Mouse (Mus musculus) embryonic facial prominence, embryonic 15.5 days (tissue): Measurements from ENCODE around the gene Tmem240. TPM values are rescaled to one million over a fixed set of nuclear protein-coding genes. Genes with fewer than 3 reads are reported as not detected.
"Not testable (repeated sequence)": the region's sequence is repeated elsewhere in the genome, so short reads cannot be mapped to it uniquely, and the experiment has no call there.

Source experiments
- ATAC-seq: fragments of 200-750 bp; cut with Nextera tagmentation; 2 replicates; pipeline ENCODE4 v1.8.0; 2017; ENCODE audit warnings: low read depth, moderate TSS enrichment; ENCODE audit not compliant: insufficient number of reproducible peaks, low FRiP score, low TSS enrichment
- H3K27ac ChIP-seq: fragments of 300-500 bp; sonication (generic); replicated peaks from 2 replicates; pipeline ENCODE4 v1.5.1; 2015; ENCODE audit warnings: mild to moderate bottlenecking, inconsistent platforms
- H3K27me3 ChIP-seq: fragments of 300-500 bp; sonication (generic); 2 replicates; pipeline ENCODE4 v1.6.1; 2015; ENCODE audit warnings: inconsistent platforms
- H3K36me3 ChIP-seq: fragments of 300-500 bp; sonication (generic); 2 replicates; pipeline ENCODE4 v1.6.1; 2015; ENCODE audit warnings: mild to moderate bottlenecking, inconsistent platforms
- H3K4me1 ChIP-seq: fragments of 300-500 bp; sonication (generic); 2 replicates; pipeline ENCODE4 v1.6.1; 2015; ENCODE audit warnings: inconsistent platforms
- H3K4me2 ChIP-seq: fragments of 300-500 bp; sonication (generic); replicated peaks from 2 replicates; pipeline ENCODE4 v1.6.1; 2015; ENCODE audit warnings: mild to moderate bottlenecking, inconsistent platforms
- H3K4me3 ChIP-seq: fragments of 300-500 bp; sonication (generic); replicated peaks from 2 replicates; pipeline ENCODE4 v1.5.1; 2015; ENCODE audit warnings: mild to moderate bottlenecking, inconsistent platforms
- H3K9ac ChIP-seq: fragments of 300-500 bp; sonication (generic); 2 replicates; pipeline ENCODE4 v1.6.1; 2015; ENCODE audit warnings: inconsistent platforms
- H3K9me3 ChIP-seq: fragments of 300-500 bp; sonication (generic); replicated peaks from 2 replicates; pipeline ENCODE4 v1.6.1; 2016; ENCODE audit warnings: inconsistent platforms
- WGBS: fragments of 180-500 bp; shearing (Covaris S2); methylation state at CpG from one replicate; pipeline ENCODE4 v1.1.7; 2015; 5-methylcytosine and 5-hydroxymethylcytosine counted together
- microRNA-seq: library from miRNA; unstranded; fragments of <30 nt; microRNA quantifications from one replicate; pipeline ENCODE4, GENCODE M21; 2016; ENCODE audit warnings: borderline number of aligned reads
- polyA plus RNA-seq: library from polyadenylated mRNA; unstranded; fragments of >200 nt; fragmentation: Nextera tagmentation; extraction: Ambion mirVana; gene quantifications from 2 replicates; pipeline ENCODE4 v1.2.1, GENCODE M21; 2015

Gene Tmem240
- polyA plus RNA-seq, 1 experiment from 2014 or later: 2.2 TPM

DNA sequence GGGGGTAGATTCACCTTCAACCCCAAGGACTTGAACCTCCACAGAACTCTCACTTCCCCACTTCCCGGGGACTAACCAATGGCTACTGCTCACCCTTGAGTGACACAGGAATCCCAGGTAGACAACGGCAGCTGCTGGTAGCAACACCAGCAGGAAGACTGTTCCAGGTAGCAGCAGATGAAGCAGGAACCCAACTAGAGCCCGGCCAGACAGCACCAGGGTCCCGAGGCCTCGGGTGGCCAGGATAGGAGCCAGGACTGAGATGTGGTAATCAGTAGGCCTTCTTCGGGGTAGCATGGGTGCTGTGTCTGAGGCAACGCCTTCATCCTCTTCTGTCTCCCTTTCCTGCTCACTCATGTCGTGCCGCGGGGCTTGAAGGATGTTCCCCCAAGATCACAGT, 50.6 kb downstream of the Tmem240 start:
- Histone ChIP-seq H3K9me3 (no peaks in the 10 kb centered on the region), H3K4me3 (0 out of 2 replicates have a peak overlapping the region, but pooled peaks have one; percentile 8), H3K9ac (no peak overlapping the region), H3K4me1 (peaks cover 17% of the 10 kb centered on the region), H3K27me3 (no peaks in the 10 kb centered on the region), H3K36me3 (no peaks in the 10 kb centered on the region), H3K27ac (0 out of 2 replicates have a peak overlapping the region, but pooled peaks have one; percentile 7), H3K4me2 (no peak overlapping the region)
- no peak for ATAC-seq
- WGBS: 82% methylated on average over 10 of the region's 10 CpGs

DNA sequence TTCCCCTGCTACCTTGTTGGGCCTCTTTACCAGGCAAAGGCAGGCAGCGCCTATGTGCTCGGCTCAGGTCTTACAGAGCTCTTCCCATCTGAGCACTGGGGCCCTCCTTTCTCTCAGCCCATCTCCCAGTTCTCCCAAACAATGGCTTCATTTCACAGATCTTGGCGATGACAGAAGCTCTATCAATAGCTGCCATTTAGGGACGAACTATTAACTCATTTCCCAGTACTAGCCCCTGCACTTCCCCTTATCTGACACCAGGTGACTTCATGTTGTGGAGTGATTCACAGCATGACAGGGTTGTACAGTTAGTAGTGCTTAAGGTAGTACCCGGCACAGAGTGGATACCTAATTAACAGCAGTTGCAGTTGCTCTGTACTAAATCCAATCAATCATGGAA, 51.2 kb downstream of the Tmem240 start, which contains the start of gene Tmem88b:
Gene Tmem88b (minus strand): TSS at position 56 of the 400 bp plus-strand sequence.
- 56% methylated on average over 5 of the region's 5 CpGs for WGBS
- no peaks in the 10 kb centered on the region for H3K36me3 ChIP-seq
- H3K9ac ChIP-seq: no peak within 1 kb of the TSS
- H3K4me2 ChIP-seq: peak within 1 kb of the TSS; percentile 78
- H3K4me3 ChIP-seq: peak within 1 kb of the TSS; percentile 67
- H3K9me3 ChIP-seq: no peaks in the 10 kb centered on the region
- peaks cover 15% of the 10 kb centered on the region for H3K4me1 ChIP-seq
- H3K27me3 ChIP-seq: no peaks in the 10 kb centered on the region
- 0 out of 2 replicates have a peak within 1 kb of the TSS, but pooled peaks have one; percentile 7 for H3K27ac ChIP-seq
- ATAC-seq: no peak

DNA sequence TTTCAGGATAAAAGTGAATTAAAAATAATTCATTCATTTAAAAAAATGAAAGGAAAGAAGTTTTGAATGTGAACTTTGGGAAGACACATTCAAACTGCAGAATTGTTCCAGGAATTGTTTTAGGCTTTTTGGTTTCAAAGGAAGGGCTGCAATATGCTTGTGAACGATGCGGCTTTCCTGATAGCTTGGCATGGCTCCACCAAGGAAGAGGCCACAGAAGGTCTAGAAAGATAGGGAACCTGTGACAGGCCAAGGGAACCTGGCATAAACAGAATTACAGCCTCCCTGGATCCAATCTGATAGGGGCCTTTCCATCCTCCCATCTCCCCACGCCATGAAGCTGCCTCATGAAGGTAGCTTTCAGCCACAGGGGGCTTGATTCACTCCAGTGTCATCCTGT, 53.7 kb downstream of the Tmem240 start:
- no peak for ATAC-seq
- Histone ChIP-seq H3K9me3 (no peaks in the 10 kb centered on the region), H3K4me2 (no peak overlapping the region), H3K27ac (no peak overlapping the region), H3K4me1 (peaks cover 12% of the 10 kb centered on the region), H3K27me3 (no peaks in the 10 kb centered on the region), H3K36me3 (no peaks in the 10 kb centered on the region), H3K9ac (no peak overlapping the region), H3K4me3 (no peak overlapping the region)
- WGBS: 72% methylated on average over 3 of the region's 3 CpGs

DNA sequence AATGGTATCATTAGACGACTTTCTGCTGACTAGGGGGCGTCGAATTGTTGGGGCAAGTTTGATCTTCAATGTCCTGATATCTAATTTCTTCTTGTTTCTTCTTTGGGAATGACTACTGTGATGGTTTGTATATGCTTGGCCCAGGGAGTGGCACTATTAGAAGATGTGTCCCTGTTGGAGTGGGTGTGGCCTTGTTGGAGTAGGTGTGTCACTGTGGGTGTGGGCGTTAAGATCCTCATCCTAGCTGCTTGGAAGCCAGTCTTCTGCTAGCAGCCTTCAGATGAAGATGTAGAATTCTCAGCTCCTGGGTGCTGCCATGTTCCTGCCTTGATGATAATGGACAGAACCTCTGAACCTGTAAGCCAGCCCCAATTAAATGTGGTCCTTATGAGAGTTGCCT, 54.2 kb downstream of the Tmem240 start:
- H3K4me3 ChIP-seq, H3K9ac ChIP-seq, H3K27me3 ChIP-seq, H3K4me2 ChIP-seq, H3K27ac ChIP-seq, ATAC-seq, H3K4me1 ChIP-seq, H3K36me3 ChIP-seq, H3K9me3 ChIP-seq: not testable (repeated sequence)
- 78% methylated on average over 4 of the region's 4 CpGs for WGBS

DNA sequence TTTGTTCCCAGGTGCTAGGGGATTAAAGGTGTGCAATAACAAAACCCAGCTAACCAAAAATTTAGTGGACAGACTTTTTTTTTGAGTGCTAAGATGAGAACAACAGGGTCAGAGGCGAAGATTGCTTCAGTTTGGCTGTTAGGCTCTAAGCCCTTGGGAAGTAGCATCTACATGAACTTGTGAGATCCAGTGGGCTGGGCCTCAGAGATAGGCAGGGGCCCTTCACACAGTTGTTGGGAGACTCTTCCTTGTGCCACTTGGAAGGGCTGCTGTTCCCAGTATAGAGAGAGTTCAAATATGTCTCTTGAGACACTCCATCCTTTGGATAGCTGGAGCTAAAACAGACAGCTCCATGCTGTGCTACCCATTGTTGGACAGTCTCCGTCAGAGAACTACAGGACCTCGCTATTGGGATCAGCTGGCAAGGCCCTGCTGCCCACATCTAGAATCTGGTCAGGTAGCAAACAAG, 55.5 kb downstream of the Tmem240 start, which contains the start of gene Ankrd65:
Gene Ankrd65 (plus strand): TSS at position 419 of the 469 bp plus-strand sequence.
- Histone ChIP-seq H3K36me3 (no peaks in the 10 kb centered on the region), H3K9ac (no peak within 1 kb of the TSS), H3K9me3 (no peaks in the 10 kb centered on the region), H3K4me2 (no peak within 1 kb of the TSS), H3K27me3 (no peaks in the 10 kb centered on the region), H3K4me3 (no peak within 1 kb of the TSS), H3K4me1 (no peaks in the 10 kb centered on the region), H3K27ac (0 out of 2 replicates have a peak within 1 kb of the TSS, but pooled peaks have one; percentile 39)
- peak; percentile 15; the same call in 1 of the 2 replicates for ATAC-seq
- WGBS: 76% methylated on average over 3 of the region's 3 CpGs

Small RNAs within 50 kb of the gene (microRNA-seq; reads per million reads assigned to microRNA genes)
- not detected for gene Gm27743

Other genes starting within 250 kb of the Tmem240 start
- 445 and 456 TPM in 2 replicates for gene Gnb1, start 243.4 kb upstream of the Tmem240 start, polyA plus RNA-seq
- 83.0 and 88.5 TPM in 2 replicates for gene Nadk, start 172.4 kb upstream of the Tmem240 start, polyA plus RNA-seq
- 7.7 and 9.3 TPM in 2 replicates for gene Slc35e2, start 133.4 kb upstream of the Tmem240 start, polyA plus RNA-seq
- 62.1 and 65.6 TPM in 2 replicates for gene Cdk11b, start 109.9 kb upstream of the Tmem240 start, polyA plus RNA-seq
- gene Gm10563, start 89.4 kb upstream of the Tmem240 start, polyA plus RNA-seq: not detected in 2 replicates
- 38.5 and 39.0 TPM in 2 replicates for gene Mmp23, start 81.4 kb upstream of the Tmem240 start, polyA plus RNA-seq
- gene Mib2, start 65.6 kb upstream of the Tmem240 start, polyA plus RNA-seq: 36.3 and 36.8 TPM in 2 replicates
- 13.5 and 13.9 TPM in 2 replicates for gene Fndc10, start 40.5 kb upstream of the Tmem240 start, polyA plus RNA-seq
- 135 and 140 TPM in 2 replicates for gene Ssu72, start 30.0 kb upstream of the Tmem240 start, polyA plus RNA-seq
- 84.9 and 89.9 TPM in 2 replicates for gene Atad3a, start 26.3 kb downstream of the Tmem240 start, polyA plus RNA-seq
- 14.2 and 17.4 TPM in 2 replicates for gene Vwa1, start 39.9 kb downstream of the Tmem240 start, polyA plus RNA-seq
- gene Tmem88b, start 51.1 kb downstream of the Tmem240 start, polyA plus RNA-seq: 0.76 and 1.2 TPM in 2 replicates
- 0.29 and 0.71 TPM in 2 replicates for gene Ankrd65, start 55.6 kb downstream of the Tmem240 start, polyA plus RNA-seq
- gene Mrpl20, start 68.1 kb downstream of the Tmem240 start, polyA plus RNA-seq: 175 and 191 TPM in 2 replicates
- gene Ccnl2, start 77.7 kb downstream of the Tmem240 start, polyA plus RNA-seq: 198 and 206 TPM in 2 replicates
- 142 TPM in 2 replicates for gene Aurkaip1, start 96.5 kb downstream of the Tmem240 start, polyA plus RNA-seq
- gene Mxra8, start 104.9 kb downstream of the Tmem240 start, polyA plus RNA-seq: 137 and 141 TPM in 2 replicates
- 10.0 and 12.2 TPM in 2 replicates for gene Dvl1, start 112.6 kb downstream of the Tmem240 start, polyA plus RNA-seq
- 0.48 and 0.56 TPM in 2 replicates for gene Tas1r3, start 128.6 kb downstream of the Tmem240 start, polyA plus RNA-seq
- 18.0 and 20.1 TPM in 2 replicates for gene Cptp, start 134.6 kb downstream of the Tmem240 start, polyA plus RNA-seq
- gene Ints11, start 134.7 kb downstream of the Tmem240 start, polyA plus RNA-seq: 71.7 and 73.1 TPM in 2 replicates
- 62.6 and 63.6 TPM in 2 replicates for gene Pusl1, start 157.0 kb downstream of the Tmem240 start, polyA plus RNA-seq
- 25.1 and 26.2 TPM in 2 replicates for gene Acap3, start 157.0 kb downstream of the Tmem240 start, polyA plus RNA-seq
- 108 and 109 TPM in 2 replicates for gene Ube2j2, start 209.0 kb downstream of the Tmem240 start, polyA plus RNA-seq
- gene C1qtnf12, start 227.5 kb downstream of the Tmem240 start, polyA plus RNA-seq: 68.2 and 73.8 TPM in 2 replicates